Mouse (Mus musculus): ENCODE data around the gene Ndufs2.

DNA sequence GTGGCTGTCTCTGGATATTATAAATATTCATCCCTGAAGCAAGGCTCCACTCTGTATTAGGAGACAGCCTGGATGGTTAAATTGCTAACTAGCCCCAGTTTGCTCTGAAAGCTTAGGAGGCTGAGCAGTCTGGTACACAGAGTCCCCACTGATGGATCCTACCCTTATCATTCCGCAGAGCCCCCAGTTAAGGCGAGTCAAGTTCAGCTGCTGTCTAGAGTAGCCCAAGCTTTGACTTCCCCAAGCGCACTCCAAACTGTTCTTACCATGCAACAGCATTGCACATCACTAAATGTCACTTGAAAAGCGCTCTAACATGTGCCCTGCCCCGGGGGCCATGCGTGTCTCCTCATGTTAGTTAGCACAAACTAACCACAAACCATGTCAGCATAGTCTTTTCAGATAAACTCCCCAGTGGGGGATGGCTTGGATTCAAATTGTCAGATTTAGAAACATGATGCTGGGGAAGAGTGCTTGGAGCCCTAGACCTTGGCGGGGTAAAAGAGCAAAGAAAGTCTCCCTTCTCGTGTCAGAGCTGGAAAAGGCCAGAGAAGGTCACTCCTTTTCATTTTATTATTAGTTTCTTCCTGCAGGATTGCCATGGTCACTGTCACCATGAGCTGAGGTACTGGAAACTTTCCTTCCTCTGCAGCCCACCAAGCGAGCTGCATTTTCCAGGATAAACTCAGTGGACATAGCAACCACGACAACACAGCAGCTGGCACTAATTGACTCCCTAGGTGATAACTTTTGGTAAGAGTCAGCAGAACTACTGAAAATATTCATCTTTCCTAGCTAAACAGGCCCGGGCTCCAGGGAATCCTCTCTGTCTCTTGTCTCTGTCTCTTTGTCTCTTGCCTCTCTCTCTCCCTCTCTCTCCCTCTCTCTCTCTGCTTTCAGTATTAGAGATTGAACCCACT, 57.0 kb downstream of the Ndufs2 start:
- TF ChIP-seq CTCF (IDR thresholded peaks at IDR 0.05; ENCODE audit: low read depth) (no peak), EP300 (IDR thresholded peaks at IDR 0.05; ENCODE audit: low read depth) (no peak)

Data from heart, postnatal 0 days (tissue).